Mouse (Mus musculus): ENCODE results near the gene Pkhd1.
"Not testable (repeated sequence)": the region's sequence is repeated elsewhere in the genome, so short reads cannot be mapped to it uniquely, and the experiment has no call there.

Pkhd1 gene

GRCm38 (mm10) chr1:20486087-20486486 is 131.8 kb downstream of the Pkhd1 start:
- DNase-seq (ENCODE audit: low read depth): no peak

- no peak for DNase-seq (ENCODE audit: low read depth)
Measured at GRCm38 (mm10) chr1:20481843-20482242, 136.0 kb downstream of the Pkhd1 start.

- DNase-seq (ENCODE audit: low read depth): no peak
Measured at GRCm38 (mm10) chr1:20478695-20479094, 139.2 kb downstream of the Pkhd1 start.

- no peak for DNase-seq (ENCODE audit: low read depth)
Measured at GRCm38 (mm10) chr1:20478266-20478659, 139.6 kb downstream of the Pkhd1 start.

GRCm38 (mm10) chr1:20477561-20478265 is 140.2 kb downstream of the Pkhd1 start:
- no peak for DNase-seq (ENCODE audit: low read depth)

GRCm38 (mm10) chr1:20470770-20471169 is 147.1 kb downstream of the Pkhd1 start:
- no peak for DNase-seq (ENCODE audit: low read depth)

GRCm38 (mm10) chr1:20470317-20470716 is 147.5 kb downstream of the Pkhd1 start:
- no peak for DNase-seq (ENCODE audit: low read depth)

- DNase-seq (ENCODE audit: low read depth): no peak
Measured at GRCm38 (mm10) chr1:20466481-20466880, 151.4 kb downstream of the Pkhd1 start.

- DNase-seq (ENCODE audit: low read depth): no peak
Measured at GRCm38 (mm10) chr1:20454621-20455020, 163.2 kb downstream of the Pkhd1 start.

- no peak for DNase-seq (ENCODE audit: low read depth)
Measured at GRCm38 (mm10) chr1:20450074-20450473, 167.8 kb downstream of the Pkhd1 start.

- DNase-seq (ENCODE audit: low read depth): not testable (repeated sequence)
Measured at GRCm38 (mm10) chr1:20432026-20432425, 185.8 kb downstream of the Pkhd1 start.

GRCm38 (mm10) chr1:20429056-20429394 is 188.8 kb downstream of the Pkhd1 start:
- DNase-seq (ENCODE audit: low read depth): no peak

- DNase-seq (ENCODE audit: low read depth): no peak
Measured at GRCm38 (mm10) chr1:20428370-20429055, 189.4 kb downstream of the Pkhd1 start.

GRCm38 (mm10) chr1:20409411-20409967 is 208.4 kb downstream of the Pkhd1 start:
- no peak for DNase-seq (ENCODE audit: low read depth)

- no peak for DNase-seq (ENCODE audit: low read depth)
Measured at GRCm38 (mm10) chr1:20398319-20398718, 219.5 kb downstream of the Pkhd1 start.

GRCm38 (mm10) chr1:20364437-20364836 is 253.4 kb downstream of the Pkhd1 start:
- no peak for DNase-seq (ENCODE audit: low read depth)

GRCm38 (mm10) chr1:20344651-20345050 is 273.2 kb downstream of the Pkhd1 start:
- no peak for DNase-seq (ENCODE audit: low read depth)

- peak; percentile 84 for DNase-seq (ENCODE audit: low read depth)
Measured at GRCm38 (mm10) chr1:20311485-20311884, 306.4 kb downstream of the Pkhd1 start.

- DNase-seq (ENCODE audit: low read depth): no peak
Measured at GRCm38 (mm10) chr1:20310925-20311324, 306.9 kb downstream of the Pkhd1 start.

- DNase-seq (ENCODE audit: low read depth): no peak
Measured at GRCm38 (mm10) chr1:20306116-20306515, 311.7 kb downstream of the Pkhd1 start.

GRCm38 (mm10) chr1:20302943-20303578 is 314.8 kb downstream of the Pkhd1 start:
- no peak for DNase-seq (ENCODE audit: low read depth)

- no peak for DNase-seq (ENCODE audit: low read depth)
Measured at GRCm38 (mm10) chr1:20302187-20302942, 315.5 kb downstream of the Pkhd1 start.

Measured in NIH3T3 (cell line).